Mouse (Mus musculus) midbrain, embryonic 15.5 days (tissue): ENCODE data around the gene Pfpl. TPM values are rescaled to one million over a fixed set of nuclear protein-coding genes. Genes with fewer than 3 reads are reported as not detected.

ENCODE experiments used
- ATAC-seq: fragments of 200-750 bp; cut with Nextera tagmentation; replicated peaks from 2 replicates; pipeline ENCODE4 v1.8.0; 2017; ENCODE audit warnings: moderate TSS enrichment
- H3K27ac ChIP-seq: fragments of 300-500 bp; sonication (generic); 2 replicates; pipeline ENCODE4 v1.5.1; 2015; ENCODE audit warnings: mild to moderate bottlenecking, inconsistent platforms
- H3K27me3 ChIP-seq: fragments of 300-500 bp; sonication (generic); replicated peaks from 2 replicates; pipeline ENCODE4 v1.6.1; 2015; ENCODE audit warnings: inconsistent platforms
- H3K36me3 ChIP-seq: fragments of 300-500 bp; sonication (generic); replicated peaks from 2 replicates; pipeline ENCODE4 v1.6.1; 2015; ENCODE audit warnings: inconsistent platforms
- H3K4me1 ChIP-seq: fragments of 300-500 bp; sonication (generic); 2 replicates; pipeline ENCODE4 v1.6.1; 2015; ENCODE audit warnings: inconsistent platforms
- H3K4me2 ChIP-seq: fragments of 300-500 bp; sonication (generic); 2 replicates; pipeline ENCODE4 v1.6.1; 2015; ENCODE audit warnings: inconsistent platforms, mild to moderate bottlenecking, moderate library complexity
- H3K4me3 ChIP-seq: fragments of 300-500 bp; sonication (generic); 2 replicates; pipeline ENCODE4 v1.5.1; 2015; ENCODE audit warnings: mild to moderate bottlenecking, inconsistent platforms
- H3K9ac ChIP-seq: fragments of 300-500 bp; sonication (generic); 2 replicates; pipeline ENCODE4 v1.6.1; 2015; ENCODE audit warnings: mild to moderate bottlenecking, inconsistent platforms
- H3K9me3 ChIP-seq: fragments of 300-500 bp; sonication (generic); 2 replicates; pipeline ENCODE4 v1.6.1; 2016; ENCODE audit warnings: inconsistent platforms
- WGBS: fragments of 180-500 bp; shearing (Covaris S2); methylation state at CpG from one replicate; pipeline ENCODE4 v1.1.7; 2015; ENCODE audit warnings: mixed read lengths; 5-methylcytosine and 5-hydroxymethylcytosine counted together
- polyA plus RNA-seq: library from polyadenylated mRNA; unstranded; fragments of >200 nt; fragmentation: Nextera tagmentation; extraction: Ambion mirVana; gene quantifications from 2 replicates; pipeline ENCODE4 v1.2.1, GENCODE M21; 2015

The Pfpl gene
- polyA plus RNA-seq, 1 experiment from 2014 or later = not detected

- Histone ChIP-seq H3K27ac (no peak overlapping the region), H3K9ac (no peak overlapping the region), H3K27me3 (no peaks in the 10 kb centered on the region), H3K4me2 (no peak overlapping the region), H3K4me3 (no peak overlapping the region), H3K36me3 (no peaks in the 10 kb centered on the region), H3K4me1 (no peaks in the 10 kb centered on the region), H3K9me3 (no peaks in the 10 kb centered on the region)
- no peak for ATAC-seq
- WGBS = 80% methylated on average over 4 of the region's 4 CpGs
Observed at GRCm38 (mm10) chr19:12442560-12442959, 14.9 kb downstream of the Pfpl start.

GRCm38 (mm10) chr19:12445014-12445413, 17.3 kb downstream of the Pfpl start:
- no peak overlapping the region for H3K27ac ChIP-seq
- no peaks in the 10 kb centered on the region for H3K27me3 ChIP-seq
- ATAC-seq = no peak
- H3K36me3 ChIP-seq = no peaks in the 10 kb centered on the region
- no peak overlapping the region for H3K4me2 ChIP-seq
- no peak overlapping the region for H3K4me3 ChIP-seq
- 79% methylated on average over 3 of the region's 3 CpGs for WGBS
- no peaks in the 10 kb centered on the region for H3K4me1 ChIP-seq
- no peaks in the 10 kb centered on the region for H3K9me3 ChIP-seq
- H3K9ac ChIP-seq = no peak overlapping the region

GRCm38 (mm10) chr19:12457401-12458066, 29.8 kb downstream of the Pfpl start:
- Histone ChIP-seq H3K9me3 (no peaks in the 10 kb centered on the region), H3K4me2 (no peak overlapping the region), H3K9ac (no peak overlapping the region), H3K4me3 (no peak overlapping the region), H3K36me3 (no peaks in the 10 kb centered on the region), H3K27ac (no peak overlapping the region), H3K27me3 (no peaks in the 10 kb centered on the region), H3K4me1 (no peaks in the 10 kb centered on the region)
- WGBS = 88% methylated on average over 12 of the region's 12 CpGs
- ATAC-seq = no peak

- H3K27ac ChIP-seq = no peak overlapping the region
- no peak for ATAC-seq
- WGBS = 82% methylated on average over 4 of the region's 4 CpGs
Observed at GRCm38 (mm10) chr19:12459516-12459915, 31.8 kb downstream of the Pfpl start.

GRCm38 (mm10) chr19:12460282-12461249, 32.9 kb downstream of the Pfpl start, which contains the start of gene Mpeg1:
Gene Mpeg1 (plus strand): TSS chr19:12460779.
- 84% methylated on average over 11 of the region's 11 CpGs for WGBS
- Histone ChIP-seq H3K27me3 (no peaks in the 10 kb centered on the region), H3K4me2 (no peak within 1 kb of the TSS), H3K9me3 (no peaks in the 10 kb centered on the region), H3K36me3 (no peaks in the 10 kb centered on the region), H3K9ac (no peak within 1 kb of the TSS), H3K27ac (no peak within 1 kb of the TSS), H3K4me1 (no peaks in the 10 kb centered on the region), H3K4me3 (no peak within 1 kb of the TSS)
- ATAC-seq = no peak

More at GRCm38 (mm10) chr19:12459516-12459915, 31.8 kb downstream of the Pfpl start:
- no peaks in the 10 kb centered on the region for H3K27me3 ChIP-seq
- H3K4me3 ChIP-seq = no peak overlapping the region
- H3K4me1 ChIP-seq = no peaks in the 10 kb centered on the region
- no peak overlapping the region for H3K9ac ChIP-seq
- no peaks in the 10 kb centered on the region for H3K9me3 ChIP-seq
- H3K4me2 ChIP-seq = no peak overlapping the region
- H3K36me3 ChIP-seq = no peaks in the 10 kb centered on the region

- Histone ChIP-seq H3K27me3 (no peaks in the 10 kb centered on the region), H3K4me1 (no peaks in the 10 kb centered on the region), H3K9me3 (no peaks in the 10 kb centered on the region), H3K36me3 (0 out of 2 replicates have a peak, but pooled peaks cover 4% of the 10 kb centered on the region), H3K4me3 (no peak overlapping the region), H3K9ac (no peak overlapping the region), H3K4me2 (no peak overlapping the region), H3K27ac (no peak overlapping the region)
- ATAC-seq = no peak
- WGBS = 71% methylated on average over 7 of the region's 7 CpGs
Observed at GRCm38 (mm10) chr19:12462851-12463721, 35.4 kb downstream of the Pfpl start.

GRCm38 (mm10) chr19:12463722-12464035, 36.0 kb downstream of the Pfpl start:
- Histone ChIP-seq H3K4me1 (no peaks in the 10 kb centered on the region), H3K9me3 (no peaks in the 10 kb centered on the region), H3K9ac (no peak overlapping the region), H3K27ac (no peak overlapping the region), H3K36me3 (peaks cover 9% of the 10 kb centered on the region), H3K4me2 (no peak overlapping the region), H3K4me3 (no peak overlapping the region), H3K27me3 (no peaks in the 10 kb centered on the region)
- 29% methylated on average over 1 of the region's 1 CpGs for WGBS
- no peak; the same call in 1 of the 2 replicates for ATAC-seq

- no peak overlapping the region for H3K9ac ChIP-seq
- 81% methylated on average over 5 of the region's 5 CpGs for WGBS
- H3K27ac ChIP-seq = no peak overlapping the region
- H3K27me3 ChIP-seq = no peaks in the 10 kb centered on the region
- no peaks in the 10 kb centered on the region for H3K4me1 ChIP-seq
- peaks cover 13% of the 10 kb centered on the region for H3K36me3 ChIP-seq
- ATAC-seq = no peak
- H3K4me2 ChIP-seq = no peak overlapping the region
- no peaks in the 10 kb centered on the region for H3K9me3 ChIP-seq
- H3K4me3 ChIP-seq = no peak overlapping the region
Observed at GRCm38 (mm10) chr19:12464127-12464526, 36.4 kb downstream of the Pfpl start.

GRCm38 (mm10) chr19:12464674-12465073, 37.0 kb downstream of the Pfpl start:
- no peak overlapping the region for H3K9ac ChIP-seq
- ATAC-seq = no peak

GRCm38 (mm10) chr19:12465530-12466144, 37.9 kb downstream of the Pfpl start:
- Histone ChIP-seq H3K27me3 (no peaks in the 10 kb centered on the region), H3K27ac (no peak overlapping the region), H3K36me3 (peaks cover 19% of the 10 kb centered on the region), H3K4me2 (no peak overlapping the region), H3K4me3 (no peak overlapping the region), H3K9ac (no peak overlapping the region), H3K4me1 (no peaks in the 10 kb centered on the region), H3K9me3 (no peaks in the 10 kb centered on the region)
- ATAC-seq = no peak; the same call in 1 of the 2 replicates
- 94% methylated on average over 10 of the region's 10 CpGs for WGBS

More at GRCm38 (mm10) chr19:12464674-12465073, 37.0 kb downstream of the Pfpl start:
- H3K4me2 ChIP-seq = no peak overlapping the region
- H3K9me3 ChIP-seq = no peaks in the 10 kb centered on the region
- H3K4me1 ChIP-seq = no peaks in the 10 kb centered on the region
- WGBS = 83% methylated on average over 4 of the region's 4 CpGs
- no peaks in the 10 kb centered on the region for H3K27me3 ChIP-seq
- H3K27ac ChIP-seq = no peak overlapping the region
- no peak overlapping the region for H3K4me3 ChIP-seq
- peaks cover 18% of the 10 kb centered on the region for H3K36me3 ChIP-seq

GRCm38 (mm10) chr19:12466204-12466603, 38.5 kb downstream of the Pfpl start:
- Histone ChIP-seq H3K27me3 (no peaks in the 10 kb centered on the region), H3K9me3 (no peaks in the 10 kb centered on the region), H3K27ac (no peak overlapping the region), H3K4me2 (no peak overlapping the region), H3K36me3 (peaks cover 19% of the 10 kb centered on the region), H3K9ac (no peak overlapping the region), H3K4me1 (no peaks in the 10 kb centered on the region), H3K4me3 (no peak overlapping the region)
- WGBS = 27% methylated on average over 7 of the region's 7 CpGs
- peak; percentile 51; the same call in 1 of the 2 replicates for ATAC-seq
